Mouse (Mus musculus) midbrain, embryonic 12.5 days (tissue): ENCODE measurements around the gene Chat. TPM values are rescaled to one million over a fixed set of nuclear protein-coding genes. Genes with fewer than 3 reads are reported as not detected.
"Not testable (repeated sequence)": the region's sequence is repeated elsewhere in the genome, so short reads cannot be mapped to it uniquely, and the experiment has no call there.

Experiments used
- ATAC-seq: fragments of 200-750 bp; cut with Nextera tagmentation; 2 replicates; pipeline ENCODE4 v1.8.0; 2017; ENCODE audit warnings: low read depth, moderate TSS enrichment, moderate library complexity; ENCODE audit not compliant: low FRiP score
- H3K27ac ChIP-seq: fragments of 300-500 bp; sonication (generic); replicated peaks from 2 replicates; pipeline ENCODE4 v1.5.1; 2016; ENCODE audit warnings: mild to moderate bottlenecking
- H3K27me3 ChIP-seq: fragments of 300-500 bp; sonication (generic); 2 replicates; pipeline ENCODE4 v1.6.1; 2016; ENCODE audit warnings: mild to moderate bottlenecking
- H3K36me3 ChIP-seq: fragments of 300-500 bp; sonication (generic); 2 replicates; pipeline ENCODE4 v1.6.1; 2016
- H3K4me1 ChIP-seq: fragments of 300-500 bp; sonication (generic); 2 replicates; pipeline ENCODE4 v1.6.1; 2016
- H3K4me2 ChIP-seq: fragments of 300-500 bp; sonication (generic); replicated peaks from 2 replicates; pipeline ENCODE4 v1.6.1; 2016; ENCODE audit warnings: mild to moderate bottlenecking, moderate library complexity
- H3K4me3 ChIP-seq: fragments of 300-500 bp; sonication (generic); 2 replicates; pipeline ENCODE4 v1.5.1; 2016; ENCODE audit warnings: mild to moderate bottlenecking
- H3K9ac ChIP-seq: fragments of 300-500 bp; sonication (generic); replicated peaks from 2 replicates; pipeline ENCODE4 v1.6.1; 2016; ENCODE audit warnings: mild to moderate bottlenecking, moderate library complexity
- H3K9me3 ChIP-seq: fragments of 300-500 bp; sonication (generic); 2 replicates; pipeline ENCODE4 v1.6.1; 2016; ENCODE audit warnings: mild to moderate bottlenecking
- WGBS: fragments of 180-500 bp; shearing (Covaris S2); methylation state at CpG from one replicate; pipeline ENCODE4 v1.1.7; 2016; 5-methylcytosine and 5-hydroxymethylcytosine counted together
- polyA plus RNA-seq: library from polyadenylated mRNA; unstranded; fragments of >200 nt; fragmentation: Nextera tagmentation; extraction: Ambion mirVana; gene quantifications from 2 replicates; pipeline ENCODE4 v1.2.1, GENCODE M21; 2016

Gene Chat
- polyA plus RNA-seq, 1 experiment from 2014 or later = 0.19 TPM

DNA sequence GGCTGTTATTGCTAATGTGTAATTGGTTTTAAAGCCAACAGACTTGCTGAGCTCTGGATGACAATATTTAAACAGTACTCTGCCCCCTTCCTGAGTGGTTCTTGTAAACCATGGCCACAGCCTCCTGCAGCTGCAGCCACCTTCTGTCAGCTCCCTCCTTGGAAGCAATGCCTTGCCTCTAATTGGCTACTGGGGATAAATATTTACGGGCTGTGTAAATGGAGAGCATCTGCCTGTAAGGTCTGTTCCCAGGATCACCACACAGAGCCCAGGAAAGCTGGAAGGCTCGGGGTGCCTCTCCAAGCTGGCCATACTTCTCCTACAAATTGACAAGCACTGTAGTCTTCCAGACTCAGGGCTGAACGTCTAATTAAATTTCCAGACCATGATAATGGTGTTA, 26.0 kb downstream of the Chat start:
- Histone ChIP-seq H3K27ac (peak overlapping the region; percentile 40), H3K9me3 (no peaks in the 10 kb centered on the region), H3K27me3 (peaks cover 4% of the 10 kb centered on the region), H3K4me1 (0 out of 2 replicates have a peak, but pooled peaks cover 14% of the 10 kb centered on the region), H3K9ac (no peak overlapping the region), H3K4me3 (no peak overlapping the region), H3K36me3 (no peaks in the 10 kb centered on the region), H3K4me2 (no peak overlapping the region)
- 40% methylated on average over 3 of the region's 3 CpGs for WGBS
- ATAC-seq = no peak

DNA sequence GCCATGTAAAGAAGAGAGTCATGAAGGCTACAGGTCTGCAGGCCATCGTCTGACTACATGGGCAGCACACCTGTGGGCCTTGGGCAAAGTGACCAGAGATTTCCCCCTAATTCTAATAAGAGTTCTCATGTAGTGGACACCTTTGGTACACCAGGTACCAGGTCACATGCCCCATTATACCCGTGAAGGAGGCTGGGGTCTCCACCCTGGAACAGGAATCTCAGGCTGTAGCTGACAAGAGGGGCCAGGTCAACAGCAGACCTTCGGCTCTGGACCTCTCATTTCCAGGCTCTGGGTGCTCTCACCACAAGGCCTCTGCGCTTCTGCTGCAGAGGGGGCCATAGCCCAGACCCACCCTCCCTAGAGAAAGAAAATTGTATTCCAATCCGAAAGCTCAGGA, 26.5 kb downstream of the Chat start:
- no peak for ATAC-seq

DNA sequence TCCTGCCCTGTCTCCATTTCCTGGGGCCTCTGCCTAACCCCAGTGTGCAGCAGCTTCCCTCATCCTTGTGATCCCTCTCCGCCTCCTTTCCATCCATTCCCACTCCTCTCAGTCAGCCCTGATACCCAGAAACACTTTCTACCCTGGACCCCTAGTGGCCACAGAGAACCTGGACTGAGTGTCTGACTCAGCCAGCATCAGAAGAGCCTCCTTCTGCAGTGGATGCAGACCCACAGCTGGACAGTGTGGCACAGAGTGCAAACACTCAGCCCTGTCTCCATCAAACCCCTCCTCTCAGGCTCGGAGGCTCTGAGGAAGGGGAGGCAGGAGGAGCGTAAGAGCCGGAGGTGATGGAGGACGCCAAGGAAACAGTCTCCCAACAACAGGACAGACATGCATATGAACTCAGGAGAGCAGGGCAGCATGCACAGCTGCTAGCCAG, 28.4 kb downstream of the Chat start:
- Histone ChIP-seq H3K36me3 (no peaks in the 10 kb centered on the region), H3K4me3 (no peak overlapping the region), H3K27me3 (peaks cover 4% of the 10 kb centered on the region; the same call in 1 of the 2 replicates), H3K9me3 (no peaks in the 10 kb centered on the region), H3K27ac (0 out of 2 replicates have a peak overlapping the region, but pooled peaks have one; percentile 42), H3K9ac (no peak overlapping the region), H3K4me1 (0 out of 2 replicates have a peak, but pooled peaks cover 6% of the 10 kb centered on the region), H3K4me2 (no peak overlapping the region)
- ATAC-seq = peak; percentile 54; the same call in 1 of the 2 replicates
- WGBS = 37% methylated on average over 5 of the region's 5 CpGs

More for the DNA sequence above, 26.5 kb downstream of the Chat start:
- Histone ChIP-seq H3K27me3 (peaks cover 4% of the 10 kb centered on the region), H3K36me3 (no peaks in the 10 kb centered on the region), H3K9me3 (no peaks in the 10 kb centered on the region), H3K4me1 (0 out of 2 replicates have a peak, but pooled peaks cover 14% of the 10 kb centered on the region), H3K9ac (no peak overlapping the region), H3K27ac (peak overlapping the region; percentile 40), H3K4me3 (no peak overlapping the region), H3K4me2 (no peak overlapping the region)
- WGBS = 68% methylated on average over 5 of the region's 5 CpGs

DNA sequence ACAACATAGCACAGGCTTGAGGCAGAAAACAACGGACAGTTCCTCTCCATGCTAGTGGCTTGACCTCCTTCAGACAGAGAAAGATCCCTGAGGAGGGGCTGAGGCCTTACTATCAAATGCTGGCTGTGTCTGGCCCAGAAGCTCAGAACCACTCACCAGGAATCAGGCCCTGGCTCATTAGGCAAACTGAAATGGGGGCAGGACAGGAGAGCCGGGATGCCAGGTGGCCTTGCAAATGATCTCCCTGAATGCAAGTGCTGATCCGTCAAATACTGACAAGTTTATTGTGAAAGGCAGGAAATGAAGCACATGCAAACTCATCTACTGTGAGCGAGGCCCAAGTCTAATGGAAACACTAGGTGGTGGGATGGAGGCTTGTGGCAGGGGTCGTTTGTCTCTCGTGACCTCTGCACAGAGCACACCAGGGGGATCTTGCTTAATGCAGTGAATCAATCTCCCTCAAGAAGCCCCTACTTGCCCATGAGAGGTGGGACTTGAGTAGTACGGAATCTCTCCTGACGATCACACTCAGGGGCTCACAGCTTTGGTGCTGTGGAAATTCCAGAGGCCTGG, 36.7 kb downstream of the Chat start:
- ATAC-seq = no peak
- no peak overlapping the region for H3K27ac ChIP-seq
- no peak overlapping the region for H3K9ac ChIP-seq
- H3K4me1 ChIP-seq = peaks cover 10% of the 10 kb centered on the region; the same call in 1 of the 2 replicates
- no peak overlapping the region for H3K4me3 ChIP-seq
- H3K36me3 ChIP-seq = no peaks in the 10 kb centered on the region
- H3K9me3 ChIP-seq = no peaks in the 10 kb centered on the region
- peaks cover 2% of the 10 kb centered on the region; the same call in 1 of the 2 replicates for H3K27me3 ChIP-seq
- no peak overlapping the region for H3K4me2 ChIP-seq
- WGBS = 37% methylated on average over 8 of the region's 8 CpGs

DNA sequence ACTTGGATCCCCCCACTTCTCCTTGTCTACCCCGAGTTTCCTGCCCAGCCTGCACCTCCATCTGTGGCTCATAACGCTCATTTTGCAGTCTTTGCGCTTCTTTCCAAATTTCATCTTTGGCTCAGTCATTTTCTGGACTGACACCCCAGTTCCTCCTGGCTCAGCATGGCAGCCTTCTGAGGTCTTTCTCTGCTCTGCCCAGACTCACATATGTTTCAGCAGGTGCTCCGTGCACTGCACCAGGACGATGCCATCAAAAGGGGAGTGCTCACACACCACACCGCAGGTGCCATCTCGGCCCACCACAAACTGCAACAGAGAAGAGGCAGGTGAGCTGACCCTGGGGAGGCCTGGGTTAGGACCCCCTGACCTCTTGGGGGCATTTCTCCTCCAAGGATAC, 41.8 kb downstream of the Chat start:
- no peak overlapping the region for H3K4me2 ChIP-seq
- 91% methylated on average over 7 of the region's 7 CpGs for WGBS
- no peak overlapping the region for H3K4me3 ChIP-seq
- no peak overlapping the region for H3K27ac ChIP-seq
- H3K27me3 ChIP-seq = peaks cover 5% of the 10 kb centered on the region; the same call in 1 of the 2 replicates
- H3K4me1 ChIP-seq = peaks cover 4% of the 10 kb centered on the region; the same call in 1 of the 2 replicates
- no peaks in the 10 kb centered on the region for H3K9me3 ChIP-seq
- H3K36me3 ChIP-seq = no peaks in the 10 kb centered on the region
- no peak for ATAC-seq
- H3K9ac ChIP-seq = no peak overlapping the region

DNA sequence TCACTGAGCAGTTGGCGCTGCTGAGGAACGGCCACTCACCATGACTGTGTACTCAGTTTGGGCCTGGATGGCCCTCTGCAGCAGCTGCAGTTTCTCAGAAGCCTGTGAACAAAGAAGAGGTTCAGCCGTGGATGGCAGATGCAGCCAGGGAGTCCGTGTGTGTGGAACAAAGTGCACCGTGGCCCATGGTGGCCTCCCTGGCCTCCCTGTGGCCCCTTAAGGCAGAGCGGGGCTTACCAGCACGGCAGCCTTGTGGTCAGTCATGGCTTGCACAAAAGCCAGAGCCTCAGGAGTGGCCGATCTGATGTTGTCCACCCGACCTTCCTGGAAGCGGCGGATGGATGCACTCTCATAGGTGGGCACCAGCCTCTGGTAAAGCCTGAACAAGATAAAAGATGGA, 47.0 kb downstream of the Chat start:
- no peak overlapping the region for H3K27ac ChIP-seq
- H3K9ac ChIP-seq = no peak overlapping the region
- no peak overlapping the region for H3K4me2 ChIP-seq
- 85% methylated on average over 11 of the region's 11 CpGs for WGBS
- H3K4me1 ChIP-seq = no peaks in the 10 kb centered on the region
- no peaks in the 10 kb centered on the region for H3K27me3 ChIP-seq
- peaks cover 14% of the 10 kb centered on the region; the same call in 1 of the 2 replicates for H3K9me3 ChIP-seq
- H3K36me3 ChIP-seq = no peaks in the 10 kb centered on the region
- no peak overlapping the region for H3K4me3 ChIP-seq
- no peak for ATAC-seq

DNA sequence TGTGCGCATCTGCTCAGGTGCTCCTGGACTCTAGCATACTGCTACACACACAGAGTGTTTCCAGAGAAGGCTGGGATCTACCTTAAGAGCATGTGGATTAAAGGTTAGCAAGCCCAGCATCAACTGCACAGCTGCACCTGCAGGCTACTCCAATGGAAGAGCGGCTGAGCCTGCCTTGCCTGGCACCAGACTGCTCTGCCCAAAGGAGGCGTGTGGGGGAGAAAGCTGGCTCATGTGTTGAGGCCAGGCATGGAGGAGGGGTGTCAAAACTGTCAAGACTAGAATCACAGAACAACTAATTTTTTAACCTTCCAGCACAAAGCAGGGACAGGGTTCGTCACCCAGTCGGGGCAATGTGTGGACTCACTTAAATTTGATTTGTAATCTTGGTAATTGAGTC, 53.7 kb downstream of the Chat start:
- Histone ChIP-seq H3K27ac (no peak overlapping the region), H3K9me3 (peaks cover 8% of the 10 kb centered on the region; the same call in 1 of the 2 replicates), H3K4me2 (no peak overlapping the region), H3K9ac (no peak overlapping the region), H3K36me3 (no peaks in the 10 kb centered on the region), H3K27me3 (no peaks in the 10 kb centered on the region), H3K4me1 (no peaks in the 10 kb centered on the region), H3K4me3 (no peak overlapping the region)
- ATAC-seq = no peak
- 82% methylated on average over 5 of the region's 5 CpGs for WGBS

DNA sequence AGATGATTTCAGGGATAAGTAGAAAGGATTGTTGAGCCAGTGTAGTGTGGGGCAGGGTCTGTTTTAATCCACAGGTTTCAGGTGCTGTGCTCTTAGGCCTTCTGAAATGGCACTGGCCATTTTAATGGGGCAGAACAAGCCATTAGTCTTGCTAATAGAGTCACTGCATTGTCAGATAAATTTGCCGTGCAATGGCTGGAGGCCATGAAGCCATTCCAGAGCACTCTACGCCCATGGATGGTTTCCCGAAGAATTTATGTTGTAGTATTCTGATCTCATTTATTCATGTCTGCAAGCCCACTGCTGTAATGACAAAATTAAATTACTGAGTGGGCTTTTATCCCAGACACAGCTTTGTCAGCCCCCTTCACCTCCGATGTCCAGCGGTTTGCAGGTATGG, 55.7 kb downstream of the Chat start:
- Histone ChIP-seq H3K27me3 (no peaks in the 10 kb centered on the region), H3K36me3 (no peaks in the 10 kb centered on the region), H3K9ac (no peak overlapping the region), H3K27ac (no peak overlapping the region), H3K4me2 (no peak overlapping the region), H3K9me3 (no peaks in the 10 kb centered on the region), H3K4me3 (no peak overlapping the region), H3K4me1 (no peaks in the 10 kb centered on the region)
- WGBS = 87% methylated on average over 5 of the region's 5 CpGs
- ATAC-seq = no peak

DNA sequence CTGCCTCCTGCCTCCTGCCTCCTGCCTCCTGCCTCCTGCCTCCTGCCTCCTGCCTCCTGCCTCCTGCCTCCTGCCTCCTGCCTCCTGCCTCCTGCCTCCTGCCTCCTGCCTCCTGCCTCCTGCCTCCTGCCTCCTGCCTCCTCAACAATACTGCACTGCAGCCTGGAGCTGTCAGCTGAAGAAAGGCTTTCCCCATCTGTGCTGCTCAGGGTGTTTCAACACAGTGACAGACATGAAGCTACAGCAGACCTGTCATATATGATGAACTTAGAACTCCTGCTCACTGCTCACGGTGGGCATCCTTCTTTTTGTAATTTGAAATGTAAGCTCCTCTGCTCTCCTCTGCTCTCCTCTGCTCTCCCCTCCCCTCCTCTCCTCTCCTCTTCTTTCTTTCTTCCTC, 60.4 kb downstream of the Chat start:
- not testable (repeated sequence) for H3K9me3 ChIP-seq, H3K4me2 ChIP-seq, H3K4me3 ChIP-seq, ATAC-seq, H3K9ac ChIP-seq, H3K27ac ChIP-seq, H3K27me3 ChIP-seq, H3K36me3 ChIP-seq, H3K4me1 ChIP-seq
- WGBS = 58% methylated on average over 1 of the region's 1 CpGs

DNA sequence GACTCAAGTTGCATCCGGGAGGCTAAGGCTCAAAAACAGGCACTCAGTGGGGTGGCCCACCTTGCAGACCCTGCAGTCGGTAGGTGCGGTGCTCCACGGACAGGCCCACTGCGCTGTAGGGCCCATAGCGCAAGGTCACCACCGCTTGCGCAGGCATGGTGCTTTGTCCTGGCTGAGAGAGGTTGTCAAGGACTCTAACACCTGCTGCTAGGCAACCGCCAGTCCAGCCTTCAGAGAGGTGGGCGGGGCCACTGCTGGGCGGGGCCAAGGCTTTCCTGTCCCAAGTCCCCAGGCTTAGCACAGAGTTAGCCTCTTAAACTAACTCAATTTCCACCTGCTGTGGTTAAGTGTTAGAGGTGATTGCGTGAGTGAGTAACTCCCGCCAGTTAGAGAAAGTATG, 77.6 kb downstream of the Chat start, which contains the start of gene 1700024G13Rik:
TSS of gene 1700024G13Rik (minus strand) at position 196 of the 400 bp plus-strand sequence.
- peaks cover 8% of the 10 kb centered on the region for H3K4me1 ChIP-seq
- ATAC-seq = peak; percentile 82
- no peaks in the 10 kb centered on the region for H3K36me3 ChIP-seq
- H3K9me3 ChIP-seq = no peaks in the 10 kb centered on the region
- H3K27me3 ChIP-seq = peaks cover 9% of the 10 kb centered on the region
- WGBS = 2% methylated on average over 13 of the region's 13 CpGs
- no peak within 1 kb of the TSS for H3K9ac ChIP-seq
- no peak within 1 kb of the TSS for H3K27ac ChIP-seq
- H3K4me3 ChIP-seq = peak within 1 kb of the TSS; percentile 15; the same call in 1 of the 2 replicates
- peak within 1 kb of the TSS; percentile 40 for H3K4me2 ChIP-seq

DNA sequence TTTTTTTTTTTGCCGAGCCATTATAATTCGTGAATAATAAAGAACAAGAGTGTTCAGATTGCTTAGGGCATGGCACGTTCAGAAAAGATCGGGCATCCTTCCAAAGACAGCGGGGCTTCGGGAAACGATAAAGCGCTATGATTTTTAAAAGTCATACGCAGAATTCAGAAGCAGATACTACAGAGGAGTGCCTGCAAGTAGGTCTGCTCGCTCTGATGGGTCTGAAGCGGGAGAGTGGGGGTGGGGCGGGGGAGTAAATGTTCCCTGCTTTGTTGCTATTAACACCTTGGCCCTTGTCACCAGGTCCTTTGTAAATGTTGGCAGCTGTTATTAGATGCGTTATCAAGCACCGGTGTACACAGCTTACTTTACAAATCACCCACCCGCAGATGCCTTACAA, 84.2 kb downstream of the Chat start:
- H3K27me3 ChIP-seq = peaks cover 14% of the 10 kb centered on the region
- H3K4me2 ChIP-seq = no peak overlapping the region
- no peaks in the 10 kb centered on the region for H3K9me3 ChIP-seq
- H3K9ac ChIP-seq = no peak overlapping the region
- H3K36me3 ChIP-seq = no peaks in the 10 kb centered on the region
- H3K27ac ChIP-seq = no peak overlapping the region
- 67% methylated on average over 15 of the region's 15 CpGs for WGBS
- no peak overlapping the region for H3K4me3 ChIP-seq
- ATAC-seq = no peak
- peaks cover 20% of the 10 kb centered on the region for H3K4me1 ChIP-seq

DNA sequence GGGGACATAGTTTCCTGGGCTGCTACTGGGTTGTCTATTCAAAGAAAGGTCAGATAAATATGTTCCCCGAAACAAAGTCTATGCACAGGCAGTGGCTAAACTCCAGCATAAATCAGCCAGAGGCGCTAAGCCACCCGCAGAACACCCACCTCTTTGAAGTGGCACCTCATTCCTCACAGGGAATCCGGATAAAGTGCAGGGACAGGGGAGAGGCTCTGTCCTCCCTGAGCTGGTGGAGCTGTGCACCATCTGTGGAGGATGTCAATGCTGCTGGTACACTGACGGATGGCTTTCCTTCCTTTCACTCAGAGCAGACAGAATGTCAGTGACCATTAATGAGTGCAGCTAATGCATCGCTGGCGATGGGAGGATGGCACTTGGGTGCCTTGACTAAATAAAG, 84.7 kb downstream of the Chat start:
- Histone ChIP-seq H3K27me3 (peaks cover 14% of the 10 kb centered on the region), H3K9ac (no peak overlapping the region), H3K4me3 (no peak overlapping the region), H3K9me3 (no peaks in the 10 kb centered on the region), H3K4me1 (peaks cover 20% of the 10 kb centered on the region), H3K36me3 (no peaks in the 10 kb centered on the region), H3K27ac (no peak overlapping the region), H3K4me2 (no peak overlapping the region)
- WGBS = 39% methylated on average over 7 of the region's 7 CpGs
- no peak for ATAC-seq
